Mouse (Mus musculus): Measurements from ENCODE around the gene Rgs3.

The Rgs3 gene

DNA sequence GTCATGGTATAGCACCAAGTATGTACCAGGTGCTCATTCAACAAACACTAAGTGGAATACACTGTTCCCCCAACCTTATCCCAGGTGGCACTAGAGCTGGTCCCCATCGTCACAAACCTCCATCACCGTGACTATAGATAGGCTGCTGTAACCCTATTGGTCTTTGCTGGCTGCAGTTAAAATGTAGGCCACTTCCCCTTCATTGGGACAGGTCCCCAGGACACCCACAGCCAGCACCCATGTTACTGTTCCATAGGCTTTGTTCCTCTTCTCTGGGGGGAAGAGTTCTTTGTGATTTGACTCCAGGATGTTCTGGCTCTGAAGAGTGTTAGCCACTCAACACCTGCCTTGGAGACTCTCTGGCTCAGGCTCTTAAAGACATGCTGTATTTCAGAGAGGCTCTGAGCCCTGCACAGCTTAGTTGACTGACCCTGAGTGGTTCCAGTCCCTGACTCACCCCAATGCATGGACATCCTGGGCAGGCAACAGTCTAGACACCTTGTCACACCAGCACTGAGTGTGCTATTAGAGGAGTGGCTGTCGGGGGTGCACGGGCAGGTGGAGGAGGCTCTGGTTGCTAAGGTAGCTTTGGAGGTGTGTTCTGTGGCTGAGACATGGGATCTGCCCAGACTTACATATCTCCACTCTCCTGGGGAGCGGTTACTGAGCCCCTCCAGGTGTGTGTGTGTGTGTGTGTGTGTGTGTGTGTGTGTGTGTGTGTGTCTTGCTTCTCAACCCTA, 94.4 kb downstream of the Rgs3 start:
- DNase-seq (ENCODE audit: low spot score): no peak

DNA sequence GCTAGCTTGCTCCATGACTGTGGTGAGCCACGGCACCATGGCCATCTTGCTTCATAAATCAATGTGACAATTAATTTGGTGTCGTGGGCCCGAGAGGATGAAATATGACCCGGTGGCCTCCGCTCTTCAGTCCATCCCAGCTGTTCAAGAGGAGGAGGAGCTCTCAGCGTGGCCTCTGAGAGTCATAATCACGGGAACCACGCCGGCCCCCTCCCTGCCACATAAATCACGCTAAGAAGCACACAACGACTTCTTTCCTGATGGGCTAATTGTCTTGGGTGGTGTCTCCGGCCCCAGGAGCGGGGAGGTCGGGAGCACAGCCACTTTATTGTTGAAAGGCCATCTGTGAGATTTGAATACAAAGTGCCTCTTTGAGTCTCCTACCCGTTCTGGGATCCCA, 99.6 kb downstream of the Rgs3 start:
- no peak for DNase-seq (ENCODE audit: low spot score)

DNA sequence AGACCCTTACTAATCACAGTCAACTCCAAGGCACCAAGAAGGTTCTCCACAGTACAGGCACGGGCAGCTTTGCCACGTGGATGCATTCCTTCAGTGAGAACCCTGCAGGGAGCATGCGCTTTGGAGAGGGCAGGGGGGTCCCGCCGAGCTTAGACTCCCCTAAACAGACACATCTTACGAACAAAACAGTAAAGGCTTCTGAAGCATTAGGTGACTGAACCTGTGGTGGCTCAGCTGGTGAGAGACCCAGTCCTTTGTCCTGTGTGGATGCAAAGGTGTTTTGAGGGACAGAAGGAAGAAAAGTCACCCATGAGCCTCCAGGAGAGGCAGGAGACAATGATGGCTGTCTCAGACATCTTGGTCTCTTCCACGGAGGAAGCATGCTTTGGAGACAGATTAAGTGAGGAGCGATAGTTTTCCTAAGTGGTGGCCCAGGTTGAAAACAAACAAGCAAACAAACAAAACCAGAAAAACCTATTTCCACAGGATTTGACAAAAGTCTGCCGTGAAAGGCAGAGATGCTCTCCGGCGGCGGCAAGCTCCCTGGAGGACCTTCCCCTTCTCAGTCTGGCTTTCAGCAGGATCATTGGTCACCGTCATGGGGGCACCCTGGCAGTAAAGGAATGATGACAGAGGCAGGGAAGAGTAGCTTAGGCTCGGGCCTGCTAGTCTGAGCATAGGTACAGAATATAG, 100.4 kb downstream of the Rgs3 start:
- no peak for DNase-seq (ENCODE audit: low spot score)

DNA sequence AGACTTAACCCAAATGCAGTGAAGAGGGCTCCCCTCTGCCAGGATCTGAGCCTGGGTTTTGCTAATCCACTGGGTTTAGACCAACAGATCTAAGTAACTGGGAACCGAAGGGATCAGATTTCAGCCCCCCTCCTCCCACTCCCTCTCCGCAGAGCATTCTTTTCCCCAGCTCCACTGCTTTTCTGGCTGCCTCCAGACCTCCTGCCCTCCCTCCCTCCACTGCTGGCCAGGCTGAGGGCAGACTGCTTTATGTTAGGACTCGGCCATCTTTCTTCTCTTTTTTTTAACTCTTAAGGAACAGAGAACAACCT, 100.9 kb downstream of the Rgs3 start:
- DNase-seq (ENCODE audit: low spot score): no peak

DNA sequence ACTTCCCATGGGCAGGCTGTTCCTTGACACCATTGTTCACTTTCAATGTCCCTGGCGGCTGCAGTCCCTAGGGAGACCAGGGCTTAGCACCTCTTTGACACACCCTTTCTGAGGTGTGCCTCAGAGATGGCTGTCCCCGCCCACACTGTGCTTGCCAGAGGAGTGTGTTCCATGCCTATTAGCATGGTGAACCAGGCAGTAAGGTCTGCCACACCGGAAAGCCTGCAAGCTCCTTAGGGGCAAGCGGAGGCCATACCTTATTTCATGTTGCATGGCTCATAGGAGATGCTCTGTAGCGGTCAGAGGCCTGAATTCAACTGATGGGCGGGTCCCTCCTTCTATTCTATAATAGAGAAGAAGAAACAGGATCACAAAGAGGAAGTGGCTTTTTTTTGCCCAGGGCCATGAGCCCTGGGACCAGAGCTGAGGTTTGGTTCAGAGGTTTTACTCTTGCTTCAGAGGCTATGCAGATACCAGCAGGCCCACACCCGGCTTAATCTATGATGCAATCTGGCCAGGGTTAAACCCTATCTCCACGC, 101.7 kb downstream of the Rgs3 start:
- no peak for DNase-seq (ENCODE audit: low spot score)

DNA sequence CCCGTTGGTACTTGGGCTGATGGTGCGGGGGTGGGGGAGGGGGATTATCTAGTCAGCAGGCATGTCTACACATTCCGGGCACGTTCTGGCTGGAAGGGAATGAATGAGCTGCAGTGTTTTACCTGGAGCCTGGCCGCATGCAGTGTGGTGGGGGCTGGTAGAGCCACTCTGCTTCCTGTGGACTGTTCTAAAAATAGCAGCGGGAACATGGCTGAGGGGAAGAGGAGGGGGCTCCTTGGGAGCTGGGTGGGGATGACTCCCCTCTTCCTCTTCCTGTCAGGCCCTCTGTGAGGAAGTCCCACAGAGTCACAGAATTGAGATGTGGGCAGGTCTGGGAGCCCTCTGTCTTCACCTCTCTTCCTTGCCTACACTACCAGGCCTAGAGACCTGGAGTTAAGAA, 103.7 kb downstream of the Rgs3 start:
- DNase-seq (ENCODE audit: low spot score): no peak

DNA sequence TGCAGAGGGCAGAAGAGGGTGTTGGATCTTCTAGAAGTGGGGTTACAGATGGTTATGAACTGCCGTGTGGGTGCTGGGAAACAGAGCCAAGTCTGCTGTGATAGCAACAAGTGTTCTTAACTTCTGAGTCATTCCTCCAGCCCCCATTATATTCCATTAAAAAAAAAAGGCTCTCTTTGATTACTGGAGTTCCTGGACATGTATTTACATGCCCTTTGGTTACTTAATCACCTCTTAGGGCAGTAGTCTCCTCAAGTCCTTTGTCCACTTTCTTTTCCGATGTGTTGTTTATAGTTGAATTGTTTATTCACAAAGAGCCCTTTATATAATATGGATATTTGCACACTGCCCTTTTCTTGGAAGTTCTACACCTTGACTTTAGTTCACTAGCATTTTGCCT, 106.2 kb downstream of the Rgs3 start:
- DNase-seq (ENCODE audit: low spot score): no peak

DNA sequence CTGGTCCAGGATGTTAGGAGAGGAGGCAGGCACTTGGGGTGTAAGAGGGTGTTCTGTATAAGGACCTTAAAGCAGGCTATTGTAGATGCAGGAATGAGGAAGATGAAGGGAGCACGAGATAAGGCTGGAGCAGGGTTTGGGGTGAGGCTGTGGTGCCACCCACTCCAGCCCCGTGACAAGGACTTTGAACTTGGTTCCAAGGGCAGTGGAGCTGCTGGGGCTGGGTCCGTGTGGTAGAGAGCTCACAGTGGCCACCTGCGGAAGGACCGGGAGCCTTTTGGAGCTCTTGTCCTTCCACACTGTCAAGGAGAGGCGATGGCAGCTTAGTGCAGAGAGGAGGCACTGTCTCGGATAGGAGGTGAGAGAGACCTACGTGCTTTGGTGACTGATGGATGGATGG, 109.0 kb downstream of the Rgs3 start:
- no peak for DNase-seq (ENCODE audit: low spot score)

DNA sequence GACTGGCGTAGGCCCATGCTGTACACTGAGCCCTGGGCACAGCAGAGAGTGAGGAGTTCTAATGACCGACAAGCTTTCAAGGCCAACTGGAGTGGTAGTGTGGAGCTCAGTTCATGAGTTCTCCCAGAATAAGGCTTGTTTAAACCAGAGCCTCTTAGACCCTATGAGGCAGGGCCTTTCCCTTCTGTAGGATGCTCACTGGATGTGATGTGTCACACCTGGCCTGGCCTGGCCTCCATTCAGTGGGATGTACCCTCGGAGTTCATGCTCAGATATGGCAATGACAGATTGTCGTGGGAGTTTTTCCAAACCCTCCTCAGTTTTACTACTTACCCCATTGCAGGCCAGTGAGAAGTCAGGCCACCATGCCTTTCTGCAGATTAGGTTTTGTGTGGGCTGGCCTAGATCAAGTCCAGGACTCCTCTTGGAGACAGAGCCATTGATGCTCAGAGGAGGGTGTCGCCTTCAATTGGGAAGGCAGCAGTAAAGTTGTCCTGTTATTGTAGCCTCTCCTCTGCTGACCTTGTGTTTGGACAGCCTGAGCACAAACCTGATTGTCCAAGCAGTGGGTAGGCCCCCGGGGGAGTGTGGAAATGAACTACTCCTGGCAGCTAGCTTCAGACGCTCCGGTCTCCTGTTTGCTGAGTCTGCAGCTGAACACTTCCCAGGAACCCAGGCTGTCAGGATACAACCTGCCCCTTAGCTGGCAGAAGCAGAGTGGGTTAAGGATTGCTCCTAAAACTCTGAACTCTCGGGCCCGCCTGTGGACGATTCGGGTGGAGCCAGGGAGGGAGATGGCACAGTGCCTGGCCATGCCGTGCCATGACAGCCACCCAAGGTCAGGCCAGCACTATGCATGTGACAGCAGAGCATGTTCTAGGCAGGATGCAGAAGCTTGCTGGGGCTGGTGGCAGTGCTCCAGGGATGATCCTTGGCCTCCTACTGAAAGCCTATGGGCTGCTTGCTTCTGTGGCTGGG, 109.7 kb downstream of the Rgs3 start:
- DNase-seq (ENCODE audit: low spot score): no peak

DNA sequence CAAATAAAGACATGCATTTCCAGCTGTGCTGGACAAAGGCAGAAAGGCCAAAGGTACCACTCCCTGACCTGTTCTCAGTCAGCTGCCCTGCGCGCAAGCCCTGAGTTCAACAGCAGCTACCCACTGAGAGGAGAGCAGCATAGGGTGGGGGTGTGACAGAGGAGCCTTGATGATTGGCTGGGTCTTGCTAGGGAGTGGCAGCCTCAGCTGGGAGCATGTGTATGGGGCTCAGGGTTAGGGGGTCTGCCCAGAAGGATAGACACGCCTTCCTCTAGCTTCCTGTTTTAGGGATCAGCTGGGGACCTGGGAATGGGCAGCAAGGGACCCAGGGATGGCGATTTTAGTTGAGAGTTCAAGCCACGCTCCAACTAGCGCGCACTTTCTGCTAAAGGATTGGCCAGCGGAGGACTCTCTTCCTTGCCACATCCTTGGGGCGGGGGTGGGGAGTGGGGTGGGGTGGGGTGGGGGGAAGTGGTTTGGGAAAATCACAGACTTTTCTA, 113.9 kb downstream of the Rgs3 start:
- no peak for DNase-seq (ENCODE audit: low spot score)

DNA sequence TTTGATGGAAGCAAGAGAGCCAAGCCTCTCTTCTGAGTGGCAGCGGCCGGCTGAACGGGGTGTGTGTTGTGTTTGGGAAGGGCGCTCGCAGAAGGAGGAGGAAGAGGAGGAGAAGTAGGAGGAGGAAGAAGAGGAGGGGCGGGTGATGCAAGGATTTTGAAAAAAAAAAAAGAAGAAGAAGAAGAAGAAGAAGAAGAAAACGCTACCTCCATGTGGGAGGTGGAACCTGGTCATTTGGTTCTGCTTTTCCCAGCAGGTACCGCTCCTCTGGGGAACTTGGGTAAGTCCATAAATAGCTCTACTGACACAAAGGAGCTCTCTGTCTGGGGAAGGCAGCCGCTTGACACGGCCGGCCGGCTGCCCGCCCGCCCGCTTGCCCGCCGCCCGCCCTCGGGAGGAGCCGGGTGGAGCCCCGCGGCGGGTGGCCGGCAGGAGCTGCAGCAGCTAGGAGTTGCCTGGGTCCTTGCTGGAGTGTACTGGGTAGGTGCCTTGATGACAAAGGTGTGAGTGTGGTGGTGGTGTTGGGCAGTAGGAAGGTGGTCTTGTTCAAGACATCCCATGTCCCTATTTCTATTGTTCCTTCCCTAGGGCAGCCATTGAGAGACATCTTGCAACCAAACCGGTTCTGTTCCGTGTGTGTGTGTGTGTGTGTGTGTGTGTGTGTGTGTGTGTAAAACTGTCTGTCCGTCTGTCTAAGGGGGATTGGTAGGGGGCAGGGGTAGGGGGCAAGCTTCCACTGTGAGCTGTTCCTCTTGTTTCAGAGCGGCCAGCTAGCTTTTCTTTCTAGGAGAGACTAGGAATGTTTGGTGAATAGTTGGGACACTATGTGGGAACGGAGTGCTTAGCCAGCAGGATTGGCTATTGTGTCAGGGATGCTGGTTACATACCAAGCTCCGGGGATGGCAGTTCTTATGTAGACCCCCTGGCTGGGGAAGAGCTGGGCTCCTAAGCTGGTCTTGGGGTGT, 114.7 kb downstream of the Rgs3 start:
- no peak for DNase-seq (ENCODE audit: low spot score)

DNA sequence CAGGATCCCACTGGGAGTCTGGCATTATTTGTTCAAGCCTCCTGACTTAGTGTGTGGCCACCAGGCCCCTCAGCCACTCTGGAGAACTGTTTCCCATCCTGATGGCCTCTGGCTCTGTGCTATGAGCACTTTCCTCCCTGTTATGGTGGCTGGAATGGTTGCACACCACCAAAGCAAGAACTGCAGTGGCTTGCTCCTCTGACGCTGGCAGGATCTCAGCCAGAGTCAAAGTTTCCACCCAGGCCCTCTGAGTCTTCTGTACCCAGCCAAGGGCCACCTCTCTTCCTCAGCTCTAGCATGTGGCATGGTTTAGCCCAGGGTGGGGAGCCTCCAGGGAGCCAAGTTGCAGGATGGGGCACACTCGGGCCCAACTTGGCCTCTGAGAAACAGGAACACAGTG, 115.7 kb downstream of the Rgs3 start:
- DNase-seq (ENCODE audit: low spot score): no peak

DNA sequence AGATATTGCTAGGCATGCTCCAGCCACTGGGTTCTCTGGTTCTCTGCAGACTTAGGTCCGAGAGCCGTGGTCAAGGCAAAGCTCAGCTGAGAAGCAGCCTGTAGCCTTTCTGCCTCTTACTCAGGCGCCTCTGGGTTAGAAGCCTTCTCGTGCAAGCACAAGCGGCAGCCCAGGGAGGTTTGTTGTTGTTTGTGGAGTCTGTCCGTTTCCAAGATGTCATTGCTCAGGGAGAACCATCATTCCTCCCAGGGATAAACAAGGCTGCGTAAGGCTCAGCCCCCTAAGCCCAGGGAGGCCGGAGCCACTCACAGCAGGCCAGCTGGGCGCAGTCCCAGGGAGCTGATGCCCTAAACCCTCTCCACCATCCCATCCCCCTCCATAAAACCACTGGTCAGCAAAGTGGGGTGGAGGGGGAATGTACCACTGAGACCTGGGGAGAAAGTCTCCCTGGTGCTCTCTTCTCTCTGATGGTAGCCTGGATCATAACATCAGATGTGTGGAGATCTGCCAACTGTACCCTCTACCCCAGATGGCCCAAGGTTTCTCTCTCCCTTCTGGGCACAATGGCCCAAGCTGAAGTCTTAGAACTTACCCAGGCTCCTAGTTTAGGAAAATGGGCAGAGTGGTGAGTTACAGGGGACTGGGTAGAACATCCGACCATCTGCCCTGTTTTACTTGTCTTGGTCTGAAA, 117.5 kb downstream of the Rgs3 start:
- no peak for DNase-seq (ENCODE audit: low spot score)

DNA sequence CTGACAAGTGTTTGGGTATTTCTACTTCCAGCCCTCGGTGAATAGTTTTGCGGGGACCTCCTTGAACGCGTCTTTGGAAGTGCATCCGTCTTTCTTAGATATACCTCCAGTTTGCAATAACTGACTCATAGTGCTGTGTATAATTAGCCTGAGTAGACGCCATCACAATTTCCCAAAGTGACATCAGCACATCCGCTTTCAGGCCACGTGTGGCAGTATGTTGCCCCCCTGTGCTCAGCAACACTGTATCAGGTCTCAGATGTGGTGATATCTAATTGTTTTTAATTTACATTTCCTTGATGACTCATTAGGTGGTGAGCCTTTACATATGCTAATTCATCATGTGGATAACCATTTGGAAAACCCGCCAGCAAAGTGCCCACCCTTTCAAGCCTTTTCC, 119.5 kb downstream of the Rgs3 start:
- DNase-seq (ENCODE audit: low spot score): no peak

DNA sequence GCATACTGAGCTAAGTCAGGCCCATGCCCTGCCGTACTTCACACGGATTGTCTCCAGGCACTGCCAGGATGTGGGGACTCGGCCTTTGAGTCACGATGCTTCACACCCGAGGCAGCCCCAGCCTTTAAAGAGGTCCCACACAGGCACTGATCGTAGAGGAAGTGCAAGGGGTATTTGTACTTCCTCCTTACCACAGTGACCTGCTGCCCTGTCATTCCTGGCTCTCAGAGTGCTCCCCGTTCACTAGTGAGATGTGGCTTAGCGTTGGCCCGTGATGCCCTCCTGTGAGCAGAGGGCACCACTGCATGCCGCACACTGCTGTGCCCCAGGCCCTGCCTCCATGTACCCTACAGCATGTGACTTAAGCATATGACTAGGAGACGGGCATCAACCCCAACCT, 121.8 kb downstream of the Rgs3 start:
- no peak for DNase-seq (ENCODE audit: low spot score)

DNA sequence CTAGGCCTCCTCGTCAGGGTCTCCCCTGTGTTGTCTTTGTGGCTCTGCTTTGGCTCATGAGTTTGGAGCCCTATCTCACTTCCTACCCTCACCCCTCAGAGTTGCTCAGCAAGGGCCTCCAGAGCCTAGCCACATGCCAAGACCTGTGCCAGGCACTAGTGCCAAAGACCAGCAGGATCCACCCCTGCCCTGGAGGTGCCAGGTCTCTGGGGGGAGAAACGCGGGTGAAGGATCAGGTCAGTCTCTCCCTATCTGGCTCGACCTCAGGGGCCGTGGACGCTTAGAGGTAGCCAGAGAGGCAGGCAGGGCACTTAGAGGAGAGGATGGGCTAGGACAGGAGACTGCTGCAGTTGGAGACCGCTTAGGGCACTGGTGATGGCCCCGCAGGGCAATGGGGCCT, 122.7 kb downstream of the Rgs3 start:
- no peak for DNase-seq (ENCODE audit: low spot score)

DNA sequence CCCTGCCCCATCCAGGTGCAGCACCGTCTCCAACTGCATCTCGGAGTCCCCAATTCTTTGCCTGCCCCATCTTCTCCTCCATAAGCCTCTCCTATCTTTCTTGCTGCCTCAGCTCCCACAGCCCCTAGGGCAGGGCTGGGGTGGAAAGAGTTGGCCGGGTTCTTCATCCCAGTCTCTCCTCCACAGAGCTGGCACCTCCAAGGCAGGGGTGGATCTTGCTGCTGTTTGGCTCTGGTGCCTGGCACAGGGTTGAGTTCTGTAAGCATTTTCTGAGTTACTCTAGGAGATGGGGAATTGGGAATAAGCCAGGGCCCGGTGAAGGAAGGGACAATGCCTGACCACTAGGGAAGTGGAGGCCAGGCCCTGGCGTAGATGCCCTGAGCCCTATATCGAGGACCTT, 123.5 kb downstream of the Rgs3 start:
- no peak for DNase-seq (ENCODE audit: low spot score)

DNA sequence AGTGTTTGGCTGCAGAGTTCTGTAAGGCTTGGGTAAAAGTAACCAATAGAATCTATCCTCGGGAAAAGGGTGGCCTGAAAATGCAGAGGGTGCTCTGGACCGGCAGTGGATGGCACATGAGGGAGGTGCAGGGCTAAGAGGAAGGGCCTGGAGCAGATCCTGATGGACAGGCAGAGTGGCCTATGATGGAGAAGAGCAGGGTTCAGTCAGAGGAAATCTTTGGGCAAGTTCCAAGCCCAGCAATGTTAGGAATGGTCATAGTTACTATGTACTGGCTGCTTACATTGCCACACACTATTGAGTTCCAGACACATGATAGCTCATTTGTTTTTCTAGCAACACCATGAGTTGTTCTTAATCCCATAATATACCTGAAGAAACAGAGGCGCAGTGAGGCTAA, 124.7 kb downstream of the Rgs3 start:
- no peak for DNase-seq (ENCODE audit: low spot score)

DNA sequence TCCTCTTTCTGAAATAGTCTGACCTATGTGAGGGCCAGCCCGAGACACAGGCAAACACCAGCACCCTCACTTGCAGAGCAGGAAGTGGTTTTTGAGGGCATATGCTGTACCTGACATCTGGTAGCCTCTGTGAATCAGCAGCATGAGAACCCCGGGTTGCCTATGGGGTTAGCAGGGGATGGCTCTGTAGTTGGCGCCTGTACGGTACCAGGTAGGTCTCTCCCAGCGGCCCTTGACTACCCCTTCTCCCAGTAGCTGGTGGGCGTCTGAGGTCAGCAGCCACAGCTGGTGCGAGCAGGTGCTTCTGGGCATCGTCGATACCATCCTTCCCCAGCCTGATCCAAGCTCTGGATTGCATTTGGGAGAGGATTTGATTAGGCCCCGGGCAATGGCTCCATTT, 125.6 kb downstream of the Rgs3 start:
- no peak for DNase-seq (ENCODE audit: low spot score)

DNA sequence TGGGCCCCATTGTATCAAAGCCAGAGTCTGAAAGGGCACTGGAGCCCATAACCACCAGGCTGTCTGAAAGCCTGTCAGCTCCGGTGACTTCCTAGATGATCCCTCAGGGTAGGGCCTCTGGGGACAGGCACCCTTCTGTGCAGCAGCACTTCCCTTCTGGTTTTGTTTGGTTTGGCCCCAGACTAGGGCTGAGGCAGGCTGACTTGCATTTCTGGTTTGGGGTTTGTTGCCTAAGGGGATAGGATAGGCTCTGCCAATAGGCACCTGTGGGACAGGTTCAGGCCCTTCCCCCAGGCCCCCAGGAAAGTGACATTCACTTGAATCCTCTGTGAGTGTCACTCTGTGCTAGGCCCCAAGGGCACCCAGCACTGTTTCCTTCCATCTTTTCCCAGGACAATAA, 127.1 kb downstream of the Rgs3 start:
- no peak for DNase-seq (ENCODE audit: low spot score)

DNA sequence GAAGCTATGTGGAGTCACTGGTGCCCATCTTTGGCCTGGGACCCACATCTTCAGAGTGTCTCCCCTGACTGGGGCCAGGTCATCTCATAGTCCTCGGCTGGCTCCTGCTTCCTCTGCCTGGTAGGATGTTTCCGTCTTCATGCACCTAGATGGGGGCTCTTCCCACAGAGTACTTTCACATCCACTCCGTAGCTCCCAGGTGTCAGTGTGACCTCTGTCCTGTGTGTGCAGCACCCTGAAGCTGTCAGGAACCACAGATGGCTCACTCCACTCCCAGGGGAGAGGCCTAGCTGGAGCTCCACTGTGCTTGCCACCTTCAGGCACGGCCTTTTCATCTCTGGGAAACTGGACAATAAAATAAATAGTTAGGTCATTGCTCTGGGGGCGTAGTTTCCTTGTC, 128.5 kb downstream of the Rgs3 start:
- DNase-seq (ENCODE audit: low spot score): no peak
